Mouse (Mus musculus): ENCODE results near the gene Mov10l1.

Mov10l1 gene

GRCm38 (mm10) chr15:88982534-88983079 is at the start of gene Mov10l1:
Mov10l1 (plus strand) TSS chr15:88982909.
- no peak for DNase-seq

DNA sequence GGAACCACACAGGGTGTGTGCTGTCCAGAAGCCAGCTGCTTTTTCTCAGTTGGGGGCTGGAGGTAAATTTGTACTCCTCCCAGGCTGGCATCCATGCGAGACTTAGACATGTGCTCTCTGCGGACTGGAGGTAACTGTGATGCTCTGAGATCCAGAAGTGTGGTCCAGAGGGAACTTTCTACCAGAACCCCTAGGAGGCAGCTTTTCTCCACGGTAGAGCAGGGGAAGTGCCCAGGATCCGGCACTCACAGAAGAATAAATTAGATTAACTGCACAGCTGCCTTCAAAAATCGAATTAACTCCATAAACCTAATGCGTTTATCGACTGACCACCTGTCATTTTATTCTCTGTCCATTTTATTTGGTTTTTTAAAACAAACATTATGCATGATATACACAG is 48.6 kb upstream of the Mov10l1 start:
- DNase-seq = no peak

GRCm38 (mm10) chr15:88936619-88937290 is 46.0 kb upstream of the Mov10l1 start:
- DNase-seq = no peak

DNA sequence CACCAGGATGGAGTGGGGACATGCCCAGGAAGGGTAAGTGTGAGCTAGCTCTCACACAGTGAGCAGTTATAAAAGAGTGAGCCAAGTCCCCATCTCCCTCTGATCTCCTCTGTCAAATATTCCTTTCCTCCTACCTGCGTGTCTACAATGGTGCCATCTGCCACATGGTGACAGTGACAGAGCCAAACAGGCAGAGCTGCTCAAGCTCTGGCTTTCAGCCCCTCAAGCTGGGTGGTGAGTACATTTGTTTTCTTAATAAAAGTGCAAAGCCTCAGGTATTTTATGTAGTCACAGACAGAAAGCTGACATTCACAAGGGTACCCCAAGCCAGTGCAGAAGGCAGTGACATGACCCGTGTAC is 45.4 kb upstream of the Mov10l1 start:
- DNase-seq = peak; percentile 18

GRCm38 (mm10) chr15:88942783-88943182 is 39.9 kb upstream of the Mov10l1 start:
- no peak for DNase-seq

DNA sequence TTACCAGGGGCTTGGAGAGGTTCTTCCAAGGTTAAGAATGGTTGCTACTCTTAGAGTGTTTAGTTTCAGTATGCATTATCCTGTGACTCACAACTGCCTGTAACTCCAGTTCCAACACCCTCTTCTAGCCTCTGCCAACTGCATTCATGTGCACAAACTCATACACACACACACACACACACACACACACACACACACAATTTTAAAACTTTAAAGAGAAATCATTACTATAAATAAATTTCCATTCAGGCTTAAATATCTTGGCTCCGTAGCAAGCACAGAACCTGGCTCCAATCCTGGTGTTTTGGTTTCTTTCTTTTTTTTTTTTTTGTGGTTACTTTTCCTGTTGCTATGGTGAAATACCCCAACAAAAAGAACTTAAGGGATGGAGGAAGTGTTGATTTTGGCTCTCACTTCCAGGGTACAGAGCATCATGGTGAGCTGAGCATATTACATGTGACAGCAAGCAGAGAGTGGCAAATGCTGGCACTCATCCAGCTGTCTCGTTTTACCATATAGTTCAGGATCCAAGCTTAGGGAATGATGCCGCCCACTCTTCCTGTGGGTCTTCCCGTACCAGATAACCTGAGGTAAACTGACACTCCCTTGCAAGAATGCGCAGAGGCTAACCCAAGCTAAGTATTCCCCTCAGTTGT is 38.7 kb upstream of the Mov10l1 start:
- no peak for DNase-seq

DNA sequence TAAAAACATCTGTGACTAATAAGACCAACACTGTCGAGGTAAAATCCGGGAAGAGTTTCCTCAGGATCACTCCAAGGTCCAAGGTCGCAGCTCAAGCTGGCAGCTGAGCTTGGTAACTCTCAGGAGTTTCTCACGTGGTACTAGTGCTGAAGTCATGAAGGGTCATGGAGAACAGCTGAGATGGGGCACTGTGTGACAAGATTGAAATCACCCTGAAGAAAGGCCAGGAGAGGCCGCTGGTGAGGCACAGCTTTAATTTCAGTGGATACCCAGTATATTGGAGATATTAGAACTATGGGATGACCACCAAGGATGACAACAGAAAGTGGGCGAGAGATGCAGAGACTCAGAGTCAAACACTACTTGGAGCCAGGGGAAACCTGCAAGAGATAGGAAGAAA is 35.9 kb upstream of the Mov10l1 start:
- DNase-seq = no peak

DNA sequence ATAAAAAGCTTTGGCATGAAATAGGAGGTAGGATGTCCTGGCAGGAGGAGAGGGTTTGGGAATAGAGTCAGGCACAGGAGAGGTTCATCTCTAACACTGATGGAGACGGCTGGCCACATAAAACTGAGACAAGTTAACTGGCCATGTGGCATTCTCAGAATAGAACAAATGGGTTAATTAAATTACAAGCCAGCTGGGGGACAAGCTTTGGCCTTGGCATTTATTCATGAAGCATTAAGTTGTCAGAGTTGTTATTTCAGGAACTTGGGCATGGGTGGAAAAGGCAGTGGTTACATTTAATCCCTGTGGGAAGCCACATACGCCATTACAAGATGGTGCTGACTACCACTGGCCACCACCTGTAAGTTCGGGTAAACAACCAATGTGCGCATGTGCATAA is 31.5 kb upstream of the Mov10l1 start:
- no peak for DNase-seq

GRCm38 (mm10) chr15:88954368-88955072 is 28.2 kb upstream of the Mov10l1 start, which contains the start of gene Ttll8:
Ttll8 (minus strand) TSS chr15:88954418.
- DNase-seq = no peak

GRCm38 (mm10) chr15:88955342-88955741 is 27.4 kb upstream of the Mov10l1 start:
- DNase-seq = no peak

GRCm38 (mm10) chr15:88957522-88957921 is 25.2 kb upstream of the Mov10l1 start:
- no peak for DNase-seq

DNA sequence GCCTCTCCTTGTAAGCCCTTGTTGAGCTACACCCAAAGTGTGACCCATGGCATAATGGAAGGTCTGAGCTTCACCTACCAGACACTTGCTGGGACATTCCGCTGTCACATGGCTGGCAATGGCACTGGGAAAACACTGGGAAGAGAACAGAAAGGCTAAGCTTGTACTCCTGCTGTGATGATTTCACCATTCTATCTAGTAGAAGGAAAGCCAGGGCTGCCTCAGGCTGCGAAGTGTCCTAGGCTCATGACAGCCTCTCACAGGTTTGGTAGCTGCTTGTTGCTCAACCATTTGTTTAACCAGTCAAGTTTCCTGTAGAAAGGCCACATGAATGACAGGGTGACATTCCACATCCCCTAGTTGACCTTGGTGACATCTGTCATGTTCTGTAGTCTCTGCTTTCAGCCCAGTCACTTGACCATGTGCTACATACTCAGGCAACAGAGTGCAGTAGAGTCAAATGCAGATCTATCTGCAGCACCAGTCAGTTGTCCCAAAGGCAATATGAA is 18.6 kb upstream of the Mov10l1 start:
- no peak for DNase-seq

GRCm38 (mm10) chr15:88972300-88972699 is 10.4 kb upstream of the Mov10l1 start:
- no peak for DNase-seq

GRCm38 (mm10) chr15:88978281-88979137 is 4.2 kb upstream of the Mov10l1 start, which contains the start of gene Mlc1:
Mlc1 (minus strand) TSS chr15:88979007.
- DNase-seq = peak; percentile 32

- DNase-seq = no peak
Observed at GRCm38 (mm10) chr15:88979138-88979446, 3.6 kb upstream of the Mov10l1 start.

GRCm38 (mm10) chr15:88989236-88989635 is 6.5 kb downstream of the Mov10l1 start:
- DNase-seq = no peak

DNA sequence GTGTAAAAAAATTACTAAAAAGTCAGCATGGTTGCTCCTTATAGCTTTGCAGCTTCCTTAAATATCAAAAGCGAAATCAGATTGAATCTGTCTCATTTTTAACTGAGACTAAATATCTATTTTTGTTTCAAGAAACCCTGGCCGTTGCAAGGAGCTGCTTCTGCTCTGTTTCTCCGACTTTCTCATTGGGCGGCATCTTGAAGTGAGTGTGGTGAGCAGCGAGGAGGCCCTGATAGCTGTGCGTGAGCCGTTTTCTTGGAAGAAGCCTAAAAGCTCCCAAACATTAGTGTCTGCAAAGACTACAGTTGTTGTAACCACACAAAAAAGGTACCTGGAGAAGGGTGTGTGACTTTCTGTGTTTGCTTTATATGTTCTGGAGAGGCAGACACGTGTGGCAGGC is 15.9 kb downstream of the Mov10l1 start:
- DNase-seq = no peak

DNA sequence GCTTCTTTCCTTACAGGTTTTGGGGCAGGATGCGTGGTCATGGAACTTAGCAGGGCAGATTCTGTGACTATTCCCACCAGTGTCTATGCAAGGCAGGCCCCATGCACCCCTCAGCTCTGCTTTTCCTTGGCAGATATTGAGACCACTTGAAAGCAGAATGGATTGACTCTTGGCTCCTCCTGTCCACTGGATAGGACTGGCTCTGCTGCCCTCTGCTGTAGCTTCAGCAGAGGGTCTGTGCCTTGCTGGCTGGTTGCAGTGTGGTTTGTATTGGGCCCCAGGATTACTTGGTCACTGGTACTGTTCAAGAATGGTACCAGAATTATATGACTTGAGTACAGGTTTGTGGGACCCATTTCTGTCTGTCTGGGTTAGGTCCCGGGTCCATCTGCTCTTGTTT is 16.4 kb downstream of the Mov10l1 start:
- no peak for DNase-seq

- DNase-seq = no peak
Observed at GRCm38 (mm10) chr15:89000367-89000766, 17.7 kb downstream of the Mov10l1 start.

- no peak for DNase-seq
Observed at GRCm38 (mm10) chr15:89001245-89001644, 18.5 kb downstream of the Mov10l1 start.

GRCm38 (mm10) chr15:89007002-89007401 is 24.3 kb downstream of the Mov10l1 start:
- DNase-seq = no peak

DNA sequence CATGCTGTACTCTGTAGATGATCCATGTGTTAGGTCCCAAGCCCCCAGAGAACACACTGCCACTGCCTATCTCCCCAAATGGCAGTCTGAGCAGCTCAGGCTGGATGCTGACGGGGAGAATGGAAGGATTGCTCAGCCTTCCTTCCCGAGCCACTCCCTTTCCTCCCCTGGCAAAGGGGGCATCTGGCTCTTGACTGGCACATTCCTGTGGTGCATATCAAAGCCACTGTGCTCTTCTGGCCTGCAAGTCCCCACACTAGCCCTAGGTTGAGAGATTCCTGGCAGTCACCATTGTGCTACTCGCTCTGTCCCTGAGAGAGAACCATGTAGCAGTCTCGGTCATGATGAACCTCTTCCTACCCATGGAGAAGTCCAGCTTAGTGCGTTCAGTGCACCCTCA is 25.1 kb downstream of the Mov10l1 start:
- DNase-seq = no peak

GRCm38 (mm10) chr15:89016722-89017121 is 34.0 kb downstream of the Mov10l1 start:
- DNase-seq = no peak
